Mouse (Mus musculus) G1E (cell line): ENCODE measurements around the gene Zswim5. TPM values are rescaled to one million over a fixed set of nuclear protein-coding genes. Genes with fewer than 3 reads are reported as not detected.

Experiments
- ATAC-seq: 2 replicates; pipeline ENCODE4 v1.8.0; 2016; ENCODE audit warnings: mild to moderate bottlenecking; ENCODE audit not compliant: insufficient number of reproducible peaks, poor library complexity, low FRiP score, severe bottlenecking; ENCODE audit errors: extremely low read depth
- DNase-seq: peaks from one replicate; pipeline ENCODE4 v3.0.0; 2012; ENCODE audit warnings: low spot score
- H3K27me3 ChIP-seq: 2 replicates; pipeline ENCODE4 v1.6.1; 2012; ENCODE audit warnings: mild to moderate bottlenecking, low read length, inconsistent platforms; ENCODE audit not compliant: insufficient read depth
- H3K36me3 ChIP-seq: replicated peaks from 2 replicates; pipeline ENCODE3; 2012; ENCODE audit warnings: mild to moderate bottlenecking, inconsistent platforms
- H3K4me1 ChIP-seq: 2 replicates; pipeline ENCODE4 v1.6.1; 2012; ENCODE audit warnings: low read depth, low read length, inconsistent platforms, mixed read lengths; ENCODE audit not compliant: insufficient read depth
- H3K4me3 ChIP-seq: 2 replicates; pipeline ENCODE4 v1.5.1; 2012; ENCODE audit warnings: low read depth, mild to moderate bottlenecking, inconsistent platforms, low read length, moderate library complexity, mixed read lengths
- H3K9me3 ChIP-seq: replicated peaks from 2 replicates; pipeline ENCODE4 v1.6.1; 2012; ENCODE audit warnings: inconsistent platforms
- CTCF ChIP-seq: IDR thresholded peaks from 2 replicates; pipeline ENCODE4 v1.5.1; 2012; ENCODE audit warnings: low read depth, low read length, inconsistent platforms, mixed read lengths
- GATA1 ChIP-seq: IDR thresholded peaks from 2 replicates; pipeline ENCODE4 v1.6.1; 2012; ENCODE audit warnings: borderline replicate concordance, low read length, inconsistent platforms, mixed read lengths
- GATA2 ChIP-seq: IDR thresholded peaks from 2 replicates; pipeline ENCODE4 v1.6.1; 2012; ENCODE audit warnings: low read depth, low read length, inconsistent platforms, borderline replicate concordance
- POLR2AphosphoS5 ChIP-seq: IDR thresholded peaks from 2 replicates; pipeline ENCODE4 v1.6.1; 2012; ENCODE audit warnings: low read depth, low read length, inconsistent platforms; ENCODE audit not compliant: insufficient replicate concordance
- TAL1 ChIP-seq: conservative IDR thresholded peaks from 2 replicates; pipeline ENCODE4 v1.6.1; 2012; ENCODE audit warnings: low read depth, low read length, inconsistent platforms, mixed read lengths
- polyA plus RNA-seq: library from polyadenylated mRNA; stranded (reverse); fragments of >175 nt; gene quantifications from 2 replicates; pipeline ENCODE4 v1.2.3, GENCODE M21; 2012
- total RNA-seq, 2 experiments: library from RNA; stranded (forward) in 1 of 2; stranded (reverse) in 1 of 2; fragments of 200-1000 nt in 1 of 2; fragments of >200 nt in 1 of 2; fragmentation: Nextera tagmentation in 1 of 2; gene quantifications; 2 replicates each; pipeline ENCODE4 v1.2.3; 2014 to 2017

The Zswim5 gene
- total and polyA plus RNA-seq, 3 experiments = 0.11 TPM; not detected in 2

DNA sequence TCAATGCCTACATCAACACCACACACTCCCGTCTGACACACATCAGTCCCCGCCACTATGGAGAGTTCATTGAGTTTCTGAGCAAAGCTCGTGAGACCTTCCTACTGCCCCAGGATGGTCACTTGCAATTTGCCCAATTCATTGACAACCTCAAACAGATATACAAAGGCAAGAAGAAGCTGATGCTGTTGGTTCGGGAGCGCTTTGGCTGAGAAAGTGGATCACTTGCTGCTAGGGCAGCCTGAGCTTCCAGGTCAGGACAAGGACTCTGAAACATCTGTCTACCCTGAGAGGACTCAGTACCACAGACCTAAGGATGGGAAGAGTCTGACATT lies 109.9 kb downstream of the Zswim5 start:
- no peak for ATAC-seq

DNA sequence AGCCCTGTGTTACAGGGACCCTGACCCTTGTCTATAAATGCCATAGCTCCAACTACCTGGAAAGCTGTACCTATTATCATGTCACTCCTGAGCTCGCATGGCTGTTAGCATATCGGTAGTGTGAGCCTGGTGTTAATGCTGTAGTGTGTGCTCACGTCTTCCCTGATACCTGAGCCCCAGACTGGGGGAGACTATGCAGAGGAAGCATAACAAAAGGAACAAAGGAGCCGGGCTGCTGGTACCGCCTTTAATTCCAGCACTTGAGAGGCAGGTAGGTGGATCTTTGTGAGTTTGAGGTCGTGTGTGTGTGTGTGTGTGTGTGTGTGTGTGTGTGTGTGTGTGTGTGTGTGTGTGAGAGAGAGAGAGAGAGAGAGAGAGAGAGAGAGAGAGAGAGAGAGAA lies 112.6 kb downstream of the Zswim5 start:
- H3K36me3 ChIP-seq = peaks cover 48% of the 10 kb centered on the region
- no peak for TF ChIP-seq GATA2
- TF ChIP-seq POLR2AphosphoS5 = no peak
- no peak for TF ChIP-seq GATA1
- TF ChIP-seq TAL1 = no peak
- TF ChIP-seq CTCF = no peak
- H3K4me1 ChIP-seq = peaks cover 38% of the 10 kb centered on the region

More for the DNA sequence above, 109.9 kb downstream of the Zswim5 start:
- H3K27me3 ChIP-seq = peaks cover 14% of the 10 kb centered on the region
- H3K4me1 ChIP-seq = peaks cover 21% of the 10 kb centered on the region
- H3K4me3 ChIP-seq = no peak overlapping the region
- no peak for TF ChIP-seq GATA1
- no peak for TF ChIP-seq TAL1
- TF ChIP-seq POLR2AphosphoS5 = no peak
- TF ChIP-seq CTCF = no peak
- no peak for TF ChIP-seq GATA2
- peaks cover 34% of the 10 kb centered on the region for H3K36me3 ChIP-seq
- no peaks in the 10 kb centered on the region for H3K9me3 ChIP-seq
- DNase-seq = no peak

DNA sequence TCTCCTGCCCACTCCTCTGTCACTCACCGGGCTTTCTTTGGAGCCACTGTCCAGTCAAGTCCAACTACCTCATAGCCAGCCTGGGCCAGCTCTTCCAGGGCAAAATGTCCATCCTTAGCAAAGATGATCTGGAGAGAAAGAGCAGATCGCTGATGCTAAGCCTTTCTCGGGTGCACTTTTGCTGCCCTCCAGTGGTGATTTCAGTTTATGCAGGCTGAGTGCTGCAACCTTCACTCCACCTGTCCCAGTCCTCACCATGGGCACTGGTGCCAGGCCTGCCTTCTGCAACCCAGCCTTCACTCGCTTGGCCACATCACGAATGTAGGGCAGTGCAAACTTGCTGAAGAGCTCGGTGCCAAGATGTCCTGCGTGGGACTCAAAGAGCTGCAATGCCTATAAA lies 114.2 kb downstream of the Zswim5 start:
- Histone ChIP-seq H3K9me3 (no peaks in the 10 kb centered on the region), H3K4me3 (no peak overlapping the region), H3K36me3 (peaks cover 50% of the 10 kb centered on the region), H3K27me3 (peaks cover 3% of the 10 kb centered on the region; the same call in 1 of the 2 replicates), H3K4me1 (peaks cover 51% of the 10 kb centered on the region)
- ATAC-seq (no peak), DNase-seq (peak; percentile 42)
- TF ChIP-seq POLR2AphosphoS5 = no peak
- no peak for TF ChIP-seq GATA2
- TF ChIP-seq TAL1 = no peak
- TF ChIP-seq CTCF = peak; percentile 82

More for the DNA sequence above, 112.6 kb downstream of the Zswim5 start:
- Histone ChIP-seq H3K27me3 (peaks cover 8% of the 10 kb centered on the region), H3K9me3 (no peaks in the 10 kb centered on the region), H3K4me3 (no peak overlapping the region)
- no peak for ATAC-seq
- no peak for DNase-seq

DNA sequence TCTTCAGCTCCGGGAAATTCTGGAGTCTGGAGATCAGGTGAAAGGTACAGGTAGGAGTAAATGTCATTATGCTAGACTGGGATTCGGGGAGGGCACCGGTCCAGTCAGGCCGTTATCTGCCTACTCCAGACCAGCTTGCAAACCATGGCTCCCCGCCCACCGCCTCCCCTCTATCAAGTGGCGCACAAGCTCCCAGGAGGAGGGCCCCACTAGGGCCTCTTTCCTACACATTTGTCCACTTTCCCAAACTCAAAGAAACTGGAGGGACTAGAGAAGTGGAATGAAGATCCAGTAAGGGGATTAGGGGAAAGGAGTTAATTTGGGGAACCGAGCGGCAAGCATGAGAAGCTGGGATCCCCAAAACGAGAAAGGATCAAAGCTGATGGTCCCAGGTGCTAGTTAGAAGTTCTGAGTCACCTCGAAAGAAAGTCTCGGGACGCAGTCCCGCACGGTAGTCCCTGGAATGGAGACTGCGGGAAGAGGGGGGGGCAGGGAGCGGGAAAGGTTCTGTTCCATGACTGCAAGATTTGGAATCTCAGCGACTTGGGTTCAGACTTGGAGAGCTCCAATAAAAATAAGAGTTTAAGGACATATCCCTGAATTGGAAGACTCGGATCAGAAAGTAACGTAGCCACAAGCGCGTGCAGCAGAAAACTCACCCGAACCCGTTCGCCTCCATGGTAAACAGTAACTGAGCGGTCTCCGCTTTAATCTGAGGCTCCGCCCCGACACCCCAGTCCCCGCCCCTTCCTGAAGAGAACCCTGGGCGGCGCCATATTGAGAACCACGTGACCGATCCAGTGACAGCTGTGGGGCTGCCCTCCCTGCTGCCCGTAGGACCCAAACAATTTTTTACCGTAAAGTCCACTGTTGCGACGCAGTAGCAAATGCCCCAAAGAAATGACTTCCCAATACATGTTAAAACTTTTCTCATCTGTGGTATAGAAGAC lies 116.8 kb downstream of the Zswim5 start, which contains the start of gene Urod:
Urod (minus strand) TSS at position 742 of the 950 bp plus-strand sequence.
- Histone ChIP-seq H3K27me3 (no peaks in the 10 kb centered on the region), H3K9me3 (no peaks in the 10 kb centered on the region), H3K4me1 (peaks cover 53% of the 10 kb centered on the region), H3K4me3 (peak within 1 kb of the TSS; percentile 96), H3K36me3 (peaks cover 64% of the 10 kb centered on the region)
- TF ChIP-seq POLR2AphosphoS5 (no peak), TAL1 (peak; percentile 64; the same call in 1 of the 2 replicates)
- DNase-seq (peak; percentile 83), ATAC-seq (peak; percentile 85)

DNA sequence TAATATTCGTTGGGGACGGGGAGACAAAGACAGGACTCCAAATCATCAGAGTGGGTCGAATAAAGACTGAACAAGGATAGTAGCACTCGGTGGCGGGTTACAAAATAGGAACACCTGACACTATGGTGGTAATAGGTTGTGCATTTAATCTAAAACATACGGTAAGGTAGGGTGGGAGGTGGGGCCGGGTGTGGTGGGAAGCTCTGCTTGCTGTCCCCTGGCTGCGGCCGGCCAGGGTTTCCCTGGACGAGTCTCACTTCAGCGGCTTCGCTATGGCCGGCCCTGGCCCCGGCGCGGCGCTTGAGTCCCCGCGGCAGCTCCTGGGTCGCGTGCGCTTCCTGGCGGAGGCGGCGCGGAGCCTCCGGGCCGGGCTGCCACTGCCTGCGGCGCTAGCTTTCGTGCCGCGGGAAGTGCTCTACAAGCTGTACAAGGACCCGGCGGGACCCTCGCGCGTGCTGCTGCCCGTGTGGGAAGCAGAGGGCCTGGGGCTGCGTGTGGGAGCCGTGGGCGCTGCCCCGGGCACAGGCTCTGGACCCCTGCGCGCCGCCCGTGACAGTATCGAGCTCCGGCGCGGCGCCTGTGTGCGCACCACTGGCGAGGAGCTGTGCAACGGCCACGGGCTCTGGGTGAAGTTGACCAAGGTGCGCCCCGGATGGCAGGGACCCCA lies 118.1 kb downstream of the Zswim5 start, which contains the start of gene Hectd3:
Hectd3 (plus strand) TSS at position 187 of the 667 bp plus-strand sequence.
- TF ChIP-seq POLR2AphosphoS5 (no peak), CTCF (no peak), TAL1 (no peak), GATA1 (no peak), GATA2 (no peak)
- ATAC-seq = no peak
- DNase-seq = peak; percentile 83
- Histone ChIP-seq H3K4me1 (peaks cover 50% of the 10 kb centered on the region), H3K4me3 (peak within 1 kb of the TSS; percentile 96), H3K9me3 (no peaks in the 10 kb centered on the region), H3K27me3 (no peaks in the 10 kb centered on the region), H3K36me3 (peaks cover 66% of the 10 kb centered on the region)

DNA sequence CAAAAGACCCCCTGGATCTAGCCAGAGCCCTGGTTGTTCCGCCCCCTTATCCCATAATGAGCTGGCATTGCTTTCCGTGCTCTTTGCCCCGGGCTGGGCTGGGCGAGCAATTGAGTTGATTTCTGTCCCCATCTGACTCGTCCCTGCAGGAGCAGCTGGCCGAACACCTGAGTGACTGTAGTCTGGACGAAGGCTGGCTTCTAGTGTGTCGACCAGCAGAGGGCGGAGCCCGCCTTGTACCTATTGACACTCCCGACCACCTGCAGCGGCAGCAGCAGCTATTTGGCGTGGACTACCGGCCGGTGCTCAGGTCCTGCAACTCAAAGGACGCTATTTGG lies 118.6 kb downstream of the Zswim5 start:
- H3K36me3 ChIP-seq = peaks cover 66% of the 10 kb centered on the region
- H3K9me3 ChIP-seq = no peaks in the 10 kb centered on the region
- peak overlapping the region; percentile 96 for H3K4me3 ChIP-seq
- H3K4me1 ChIP-seq = peaks cover 48% of the 10 kb centered on the region
- DNase-seq (peak; percentile 47), ATAC-seq (no peak)
- no peaks in the 10 kb centered on the region for H3K27me3 ChIP-seq
- no peak for TF ChIP-seq GATA1
- TF ChIP-seq GATA2 = no peak
- no peak for TF ChIP-seq TAL1
- TF ChIP-seq CTCF = no peak
- TF ChIP-seq POLR2AphosphoS5 = no peak
